Mouse (Mus musculus) kidney, adult 2 months (tissue): ENCODE measurements around the gene 4921504E06Rik. TPM values are rescaled to one million over a fixed set of nuclear protein-coding genes. Genes with fewer than 3 reads are reported as not detected.

ENCODE experiments used
- DNase-seq: peaks from one replicate; pipeline ENCODE4 v3.0.0; 2021
- H3K27ac ChIP-seq: fragments of 200-500 bp; 2 replicates; pipeline ENCODE4 v1.5.1; 2012; ENCODE audit warnings: low read depth, low read length, control low read depth, inconsistent platforms; ENCODE audit not compliant: insufficient read depth
- H3K27me3 ChIP-seq: fragments of 200-500 bp; replicated peaks from 2 replicates; pipeline ENCODE4 v1.6.1; 2012; ENCODE audit warnings: mild to moderate bottlenecking, moderate library complexity, low read length, inconsistent platforms; ENCODE audit not compliant: control insufficient read depth, insufficient read depth
- H3K36me3 ChIP-seq: fragments of 200-500 bp; 2 replicates; pipeline ENCODE4 v1.6.1; 2012; ENCODE audit warnings: mild to moderate bottlenecking, moderate library complexity, low read length, inconsistent platforms; ENCODE audit not compliant: control insufficient read depth, insufficient read depth
- H3K4me1 ChIP-seq: fragments of 200-500 bp; 2 replicates; pipeline ENCODE4 v1.6.1; 2011; ENCODE audit warnings: low read length; ENCODE audit not compliant: control insufficient read depth, insufficient read depth
- H3K4me3 ChIP-seq: fragments of 200-500 bp; 2 replicates; pipeline ENCODE4 v1.5.1; 2011; ENCODE audit warnings: mild to moderate bottlenecking, low read depth, low read length, control low read depth; ENCODE audit not compliant: insufficient read depth
- CTCF ChIP-seq: fragments of 200-500 bp; conservative IDR thresholded peaks from 2 replicates; pipeline ENCODE4 v1.5.1; 2011; ENCODE audit warnings: low read depth, mild to moderate bottlenecking, control low read depth, low read length, moderate library complexity, mixed read lengths; ENCODE audit not compliant: insufficient read depth, insufficient read length
- POLR2A ChIP-seq: fragments of 200-500 bp; IDR thresholded peaks from one replicate; pipeline ENCODE4 v1.6.1; 2011; ENCODE audit warnings: low read depth, low read length, control low read depth
- WGBS: fragments of 180-500 bp; shearing (Covaris S2); methylation state at CpG from one replicate; pipeline ENCODE4 v1.1.7; 2018; 5-methylcytosine and 5-hydroxymethylcytosine counted together
- polyA plus RNA-seq: library from polyadenylated mRNA; depleted of rRNA; stranded (reverse); fragments of >200 nt; gene quantifications from 2 replicates; pipeline ENCODE4 v1.2.3, GENCODE M21; 2012; rRNA removed

4921504E06Rik gene
- not detected in 2 replicates for polyA plus RNA-seq

DNA sequence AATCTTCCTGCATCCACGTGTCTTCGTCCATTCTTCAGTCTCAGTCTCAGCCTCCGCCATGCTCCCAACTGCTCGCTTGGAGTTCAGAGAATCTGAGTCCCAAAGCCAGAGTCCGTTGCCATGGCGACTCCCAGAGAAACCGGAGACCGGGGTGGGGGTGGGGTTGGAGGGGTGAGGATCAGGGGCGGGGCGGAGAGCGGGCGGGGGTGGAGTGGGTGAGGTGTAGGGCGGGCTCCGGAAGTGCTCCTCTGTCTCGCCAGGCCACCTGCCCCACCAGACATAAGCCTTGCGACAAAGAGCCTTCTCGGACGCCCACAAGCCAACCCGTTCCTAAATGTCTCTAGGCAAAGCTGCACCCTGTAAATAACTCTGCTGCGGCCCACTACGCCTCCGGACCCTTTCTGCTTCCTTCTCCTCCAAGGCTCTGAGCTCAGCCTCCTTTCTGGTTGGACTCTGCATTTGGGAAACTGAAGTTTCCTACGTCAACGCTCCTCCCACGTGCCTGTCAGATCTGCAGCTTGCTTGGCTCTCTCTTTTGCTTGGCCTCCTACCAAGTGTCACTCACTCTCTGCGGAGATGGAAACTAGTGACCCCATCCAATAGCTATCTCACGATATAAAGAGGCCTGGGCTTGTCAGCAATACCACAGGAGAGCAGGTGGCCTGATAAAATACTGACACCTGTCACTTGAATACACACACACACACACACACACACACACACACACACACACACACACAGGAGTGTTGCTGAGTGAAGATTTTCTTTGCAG, at the start of gene 4921504E06Rik:
TSS of gene 4921504E06Rik (minus strand) at position 94 of the 772 bp plus-strand sequence.
- TF ChIP-seq CTCF (no peak), POLR2A (no peak)
- Histone ChIP-seq H3K27me3 (no peaks in the 10 kb centered on the region), H3K4me3 (peak within 1 kb of the TSS; percentile 43), H3K27ac (peak within 1 kb of the TSS; percentile 40; the same call in 1 of the 2 replicates), H3K36me3 (no peaks in the 10 kb centered on the region), H3K4me1 (no peaks in the 10 kb centered on the region)
- DNase-seq = peak; percentile 89
- under 1% methylated on average over 27 of the region's 27 CpGs for WGBS

DNA sequence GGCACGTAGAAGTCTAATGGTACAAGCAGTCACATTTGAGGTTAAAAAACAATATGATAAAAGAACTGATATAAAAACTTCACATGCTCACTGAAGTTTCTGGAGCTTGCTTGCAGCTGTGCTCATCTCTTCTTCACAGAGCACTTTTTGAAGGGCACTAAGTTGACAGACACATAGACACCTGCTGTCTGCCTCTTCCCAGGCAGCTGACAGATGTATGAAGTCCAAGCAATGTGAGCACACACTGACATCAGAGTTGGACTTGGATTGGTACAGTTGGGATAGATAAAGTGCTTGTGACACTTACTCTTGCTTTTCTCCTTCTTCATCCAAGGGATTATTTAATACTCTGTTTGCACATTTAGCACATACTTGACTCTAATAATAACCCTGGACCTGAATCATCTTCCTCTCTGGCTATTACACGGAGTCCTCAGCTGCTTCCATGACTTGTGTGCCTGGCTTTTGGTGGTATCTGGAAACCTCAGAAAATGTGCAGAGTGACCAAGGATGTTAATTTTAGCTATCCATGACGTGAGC, 47.7 kb upstream of the 4921504E06Rik start:
- Histone ChIP-seq H3K27ac (no peak overlapping the region), H3K27me3 (no peaks in the 10 kb centered on the region), H3K4me1 (no peaks in the 10 kb centered on the region), H3K4me3 (no peak overlapping the region), H3K36me3 (no peaks in the 10 kb centered on the region)
- no peak for DNase-seq
- WGBS = 79% methylated on average over 3 of the region's 3 CpGs
- TF ChIP-seq CTCF (no peak), POLR2A (no peak)

DNA sequence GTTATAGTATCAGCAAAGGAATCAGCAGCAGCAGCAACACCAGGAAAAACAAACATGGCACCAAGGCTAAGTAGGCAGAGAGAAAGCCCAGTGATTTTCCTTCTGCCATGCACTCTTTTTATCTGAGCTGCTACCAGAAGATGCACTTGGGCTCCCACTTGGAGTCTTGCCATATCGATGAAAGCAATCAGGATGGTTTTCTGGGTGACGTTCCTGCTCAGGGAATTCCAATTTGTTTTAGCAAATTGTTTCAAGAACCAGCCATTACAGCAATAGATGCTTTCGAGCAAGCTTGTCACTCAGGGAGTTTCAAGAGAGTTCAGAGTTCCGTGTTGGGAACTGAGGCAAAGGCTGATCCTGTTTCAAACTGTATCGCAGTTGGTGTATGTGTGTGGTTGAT, 47.1 kb upstream of the 4921504E06Rik start:
- TF ChIP-seq CTCF (no peak), POLR2A (no peak)
- H3K27me3 ChIP-seq = no peaks in the 10 kb centered on the region
- no peaks in the 10 kb centered on the region for H3K4me1 ChIP-seq
- no peak overlapping the region for H3K27ac ChIP-seq
- DNase-seq = no peak
- WGBS = 90% methylated on average over 5 of the region's 5 CpGs
- no peak overlapping the region for H3K4me3 ChIP-seq
- H3K36me3 ChIP-seq = no peaks in the 10 kb centered on the region

DNA sequence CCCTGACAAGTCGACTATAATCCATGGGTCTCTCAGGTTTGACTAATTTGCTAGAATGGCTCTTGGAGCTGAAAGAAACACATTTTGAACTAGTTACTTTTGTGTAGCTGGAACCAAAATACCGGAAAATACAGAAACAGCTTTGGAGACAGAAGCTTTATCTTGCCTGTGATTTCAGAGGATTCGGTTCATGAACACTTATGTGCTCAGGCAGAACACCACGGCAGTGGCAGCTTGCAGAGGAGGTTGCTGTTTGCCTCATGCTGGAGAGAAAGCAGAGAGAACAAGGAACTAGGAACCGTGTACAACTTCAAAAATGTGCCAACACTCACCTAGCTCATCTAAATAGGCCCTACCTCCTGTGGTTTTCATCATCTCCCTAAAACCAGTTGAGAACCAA, 46.1 kb upstream of the 4921504E06Rik start:
- 69% methylated on average over 5 of the region's 5 CpGs for WGBS
- no peaks in the 10 kb centered on the region for H3K4me1 ChIP-seq
- TF ChIP-seq POLR2A = no peak
- TF ChIP-seq CTCF = no peak
- H3K4me3 ChIP-seq = no peak overlapping the region
- no peak overlapping the region for H3K27ac ChIP-seq
- no peaks in the 10 kb centered on the region for H3K27me3 ChIP-seq
- no peaks in the 10 kb centered on the region for H3K36me3 ChIP-seq
- no peak for DNase-seq

DNA sequence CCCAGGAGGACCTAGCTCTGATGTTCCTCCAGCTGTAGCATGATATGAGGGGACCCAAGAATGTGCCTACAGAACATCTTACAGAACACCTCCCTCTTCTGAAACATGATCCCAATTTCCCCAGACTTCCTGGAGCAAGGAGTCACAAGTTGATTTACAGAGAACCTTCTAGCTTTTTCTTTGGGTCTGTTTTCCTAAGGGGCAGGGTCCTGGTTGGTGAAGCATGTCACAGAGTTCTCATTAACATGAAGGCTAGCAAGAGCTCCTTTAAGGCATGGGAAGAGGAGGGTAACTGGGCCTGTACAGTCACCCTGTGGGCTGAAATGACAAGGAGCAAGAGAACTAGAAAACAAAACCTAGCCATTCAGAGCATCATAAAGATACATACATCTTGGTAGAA, 43.3 kb upstream of the 4921504E06Rik start:
- peak; percentile 46 for DNase-seq
- Histone ChIP-seq H3K36me3 (no peaks in the 10 kb centered on the region), H3K4me1 (no peaks in the 10 kb centered on the region), H3K4me3 (no peak overlapping the region), H3K27me3 (no peaks in the 10 kb centered on the region), H3K27ac (no peak overlapping the region)
- no peak for TF ChIP-seq CTCF
- no peak for TF ChIP-seq POLR2A

DNA sequence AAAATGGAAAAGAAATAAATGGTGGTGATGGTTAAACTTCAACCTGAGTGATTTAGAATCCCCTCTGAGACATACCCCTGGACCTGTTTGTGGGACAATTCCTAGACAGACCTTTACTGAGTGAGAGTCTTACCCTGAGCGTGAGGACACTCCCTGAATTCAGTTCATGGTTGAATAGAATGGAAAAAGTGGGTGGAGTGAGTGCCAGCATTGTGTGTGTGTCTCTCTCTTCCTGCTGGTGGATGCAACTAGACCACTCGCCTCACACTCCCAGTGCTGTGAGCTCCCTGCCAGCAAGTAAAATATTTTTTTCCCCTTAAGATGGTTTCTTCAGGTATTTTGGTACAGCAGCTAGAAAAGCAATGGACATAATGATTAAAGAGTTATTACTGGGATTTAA, 42.7 kb upstream of the 4921504E06Rik start:
- no peak for TF ChIP-seq CTCF
- no peak for TF ChIP-seq POLR2A
- H3K36me3 ChIP-seq = no peaks in the 10 kb centered on the region
- no peak overlapping the region for H3K27ac ChIP-seq
- no peaks in the 10 kb centered on the region for H3K4me1 ChIP-seq
- 53% methylated on average over 2 of the region's 2 CpGs for WGBS
- no peak overlapping the region for H3K4me3 ChIP-seq
- H3K27me3 ChIP-seq = no peaks in the 10 kb centered on the region
- no peak for DNase-seq

DNA sequence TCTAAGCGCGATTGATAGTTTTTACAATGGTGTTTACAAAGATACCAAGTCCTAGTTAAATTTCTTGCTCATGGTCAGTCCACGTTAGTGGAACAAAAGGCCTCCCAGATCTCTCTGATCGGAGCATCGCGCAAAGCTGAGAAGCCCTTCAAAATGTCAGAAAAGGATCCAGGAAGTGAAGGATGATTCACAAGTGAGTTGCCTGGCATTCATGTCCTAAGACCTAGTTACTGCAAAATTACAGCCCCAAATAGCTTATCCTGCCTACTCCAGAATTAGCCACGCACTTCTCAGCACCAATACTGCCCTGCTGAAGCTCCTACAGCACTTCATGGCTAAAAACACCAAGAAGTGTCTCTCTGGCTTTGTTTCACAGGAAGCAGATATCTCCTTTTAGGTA, 41.1 kb upstream of the 4921504E06Rik start:
- WGBS = 88% methylated on average over 7 of the region's 7 CpGs
- Histone ChIP-seq H3K27me3 (no peaks in the 10 kb centered on the region), H3K4me1 (no peaks in the 10 kb centered on the region), H3K36me3 (no peaks in the 10 kb centered on the region), H3K27ac (no peak overlapping the region), H3K4me3 (no peak overlapping the region)
- no peak for TF ChIP-seq POLR2A
- no peak for TF ChIP-seq CTCF
- DNase-seq = no peak
